Mouse (Mus musculus) limb, embryonic 14.5 days (tissue): ENCODE data around the gene Atf6b. TPM values are rescaled to one million over a fixed set of nuclear protein-coding genes. Genes with fewer than 3 reads are reported as not detected.
A peak's percentile ranks its signal among the peaks of the same experiment; 100 is the strongest.

Experiments used
- ATAC-seq: fragments of 200-750 bp; cut with Nextera tagmentation; 2 replicates; pipeline ENCODE4 v1.8.0; 2017; ENCODE audit warnings: low read depth, moderate number of reproducible peaks, moderate TSS enrichment; ENCODE audit not compliant: low FRiP score
- DNase-seq: peaks from one replicate; pipeline ENCODE4 v3.0.0-alpha.2; 2015; ENCODE audit warnings: low spot score
- H3K27ac ChIP-seq: fragments of 300-500 bp; sonication (generic); replicated peaks from 2 replicates; pipeline ENCODE4 v1.5.1; 2014; ENCODE audit warnings: low read depth, mild to moderate bottlenecking, low read length, moderate library complexity, mixed read lengths
- H3K27me3 ChIP-seq: fragments of 300-500 bp; sonication (generic); 2 replicates; pipeline ENCODE4 v1.6.1; 2014; ENCODE audit warnings: low read length, mixed read lengths; ENCODE audit not compliant: control insufficient read depth, insufficient read depth
- H3K36me3 ChIP-seq: fragments of 300-500 bp; sonication (generic); 2 replicates; pipeline ENCODE4 v1.6.1; 2014; ENCODE audit warnings: mild to moderate bottlenecking, low read length, moderate library complexity, mixed read lengths; ENCODE audit not compliant: control insufficient read depth, insufficient read depth
- H3K4me1 ChIP-seq: fragments of 300-500 bp; sonication (generic); 2 replicates; pipeline ENCODE4 v1.6.1; 2014; ENCODE audit warnings: antibody characterized with exemption, low read length, mixed read lengths; ENCODE audit not compliant: control insufficient read depth, insufficient read depth
- H3K4me2 ChIP-seq: fragments of 300-500 bp; sonication (generic); replicated peaks from 2 replicates; pipeline ENCODE4 v1.6.1; 2014; ENCODE audit warnings: low read depth, mild to moderate bottlenecking, low read length, moderate library complexity; ENCODE audit not compliant: severe bottlenecking
- H3K4me3 ChIP-seq: fragments of 300-500 bp; sonication (generic); replicated peaks from 2 replicates; pipeline ENCODE4 v1.5.1; 2014; ENCODE audit warnings: low read length
- H3K9ac ChIP-seq: fragments of 300-500 bp; sonication (generic); 2 replicates; pipeline ENCODE4 v1.6.1; 2014; ENCODE audit warnings: mild to moderate bottlenecking, low read depth, low read length, moderate library complexity; ENCODE audit not compliant: severe bottlenecking
- H3K9me3 ChIP-seq: fragments of 300-500 bp; sonication (generic); 2 replicates; pipeline ENCODE4 v1.6.1; 2016; ENCODE audit warnings: low read length; ENCODE audit not compliant: control insufficient read depth
- POLR2A ChIP-seq: fragments of 200-500 bp; IDR thresholded peaks from 2 replicates; pipeline ENCODE4 v1.8.0; 2012; ENCODE audit warnings: inconsistent platforms, mild to moderate bottlenecking, moderate library complexity, borderline replicate concordance; ENCODE audit not compliant: insufficient read depth, insufficient read length; ENCODE audit errors: extremely low read depth
- WGBS: fragments of 180-500 bp; shearing (Covaris S2); extraction: QIAGEN DNeasy Blood & Tissue Kit; methylation state at CpG from one replicate; pipeline ENCODE4 v1.1.7; 2014; 5-methylcytosine and 5-hydroxymethylcytosine counted together
- polyA plus RNA-seq, 2 experiments: library from polyadenylated mRNA; depleted of rRNA in 1 of 2; stranded (reverse) in 1 of 2; unstranded in 1 of 2; fragments of >200 nt; fragmentation: Nextera tagmentation in 1 of 2; extraction: Ambion mirVana in 1 of 2; gene quantifications; 2 replicates each; pipeline versions ENCODE4 v1.2.1 to v1.2.3; 2012 to 2014

The Atf6b gene
- polyA plus RNA-seq, 2 experiments = 68.3 to 104 TPM

GRCm38 (mm10) chr17:34681881-34682536, 35.1 kb downstream of the Atf6b start:
- Histone ChIP-seq H3K4me3 (no peak overlapping the region), H3K36me3 (no peaks in the 10 kb centered on the region), H3K4me2 (no peak overlapping the region), H3K9ac (no peak overlapping the region), H3K27me3 (peaks cover 15% of the 10 kb centered on the region; the same call in 1 of the 2 replicates), H3K4me1 (peaks cover 6% of the 10 kb centered on the region; the same call in 1 of the 2 replicates), H3K9me3 (no peaks in the 10 kb centered on the region), H3K27ac (no peak overlapping the region)
- DNase-seq (no peak), ATAC-seq (no peak)
- WGBS = 63% methylated on average over 11 of the region's 11 CpGs
- TF ChIP-seq POLR2A = no peak

GRCm38 (mm10) chr17:34683179-34683578, 36.2 kb downstream of the Atf6b start:
- Histone ChIP-seq H3K36me3 (no peaks in the 10 kb centered on the region), H3K27me3 (peaks cover 15% of the 10 kb centered on the region; the same call in 1 of the 2 replicates), H3K4me2 (no peak overlapping the region), H3K4me3 (no peak overlapping the region), H3K4me1 (peaks cover 6% of the 10 kb centered on the region; the same call in 1 of the 2 replicates), H3K9ac (no peak overlapping the region), H3K27ac (no peak overlapping the region), H3K9me3 (no peaks in the 10 kb centered on the region)
- WGBS = 81% methylated on average over 8 of the region's 8 CpGs
- DNase-seq = no peak
- no peak for TF ChIP-seq POLR2A
- no peak for ATAC-seq

GRCm38 (mm10) chr17:34683686-34684220, 36.8 kb downstream of the Atf6b start:
- no peaks in the 10 kb centered on the region for H3K36me3 ChIP-seq
- H3K27me3 ChIP-seq = peaks cover 10% of the 10 kb centered on the region; the same call in 1 of the 2 replicates
- H3K4me2 ChIP-seq = no peak overlapping the region
- no peak for TF ChIP-seq POLR2A
- peaks cover 6% of the 10 kb centered on the region; the same call in 1 of the 2 replicates for H3K4me1 ChIP-seq
- no peak overlapping the region for H3K9ac ChIP-seq
- WGBS = 57% methylated on average over 10 of the region's 10 CpGs
- DNase-seq = no peak
- no peaks in the 10 kb centered on the region for H3K9me3 ChIP-seq
- no peak overlapping the region for H3K4me3 ChIP-seq
- no peak for ATAC-seq
- H3K27ac ChIP-seq = 0 out of 2 replicates have a peak overlapping the region, but pooled peaks have one; percentile 4

GRCm38 (mm10) chr17:34684253-34684893, 37.4 kb downstream of the Atf6b start:
- no peaks in the 10 kb centered on the region for H3K36me3 ChIP-seq
- no peak for TF ChIP-seq POLR2A
- H3K27me3 ChIP-seq = peaks cover 4% of the 10 kb centered on the region; the same call in 1 of the 2 replicates
- 50% methylated on average over 9 of the region's 9 CpGs for WGBS
- no peak overlapping the region for H3K4me3 ChIP-seq
- H3K9ac ChIP-seq = 0 out of 2 replicates have a peak overlapping the region, but pooled peaks have one; percentile 2
- peaks cover 6% of the 10 kb centered on the region; the same call in 1 of the 2 replicates for H3K4me1 ChIP-seq
- DNase-seq (peak; percentile 26), ATAC-seq (peak; percentile 22; the same call in 1 of the 2 replicates)
- H3K9me3 ChIP-seq = no peaks in the 10 kb centered on the region
- H3K4me2 ChIP-seq = no peak overlapping the region
- peak overlapping the region; percentile 55; the same call in 1 of the 2 replicates for H3K27ac ChIP-seq

GRCm38 (mm10) chr17:34685120-34686110, 38.5 kb downstream of the Atf6b start:
- no peak overlapping the region for H3K4me3 ChIP-seq
- H3K9me3 ChIP-seq = no peaks in the 10 kb centered on the region
- no peaks in the 10 kb centered on the region for H3K27me3 ChIP-seq
- peak; percentile 77 for DNase-seq
- ATAC-seq = no peak
- H3K4me2 ChIP-seq = no peak overlapping the region
- no peak overlapping the region; the same call in 1 of the 2 replicates for H3K27ac ChIP-seq
- H3K4me1 ChIP-seq = peaks cover 6% of the 10 kb centered on the region; the same call in 1 of the 2 replicates
- no peak for TF ChIP-seq POLR2A
- no peaks in the 10 kb centered on the region for H3K36me3 ChIP-seq
- WGBS = 76% methylated on average over 27 of the region's 28 CpGs
- H3K9ac ChIP-seq = 0 out of 2 replicates have a peak overlapping the region, but pooled peaks have one; percentile 25
